Mouse (Mus musculus) central nervous system, embryonic 14 days (tissue): Measurements from ENCODE around the gene Synrg. TPM values are rescaled to one million over a fixed set of nuclear protein-coding genes. Genes with fewer than 3 reads are reported as not detected.

ENCODE experiments used
- polyA plus RNA-seq: library from polyadenylated mRNA; depleted of rRNA; stranded (reverse); fragments of >200 nt; gene quantifications from 2 replicates; pipeline ENCODE4 v1.2.3, GENCODE M21; 2012; rRNA removed

Synrg gene
- 26.2 and 28.9 TPM in 2 replicates for polyA plus RNA-seq

DNA sequence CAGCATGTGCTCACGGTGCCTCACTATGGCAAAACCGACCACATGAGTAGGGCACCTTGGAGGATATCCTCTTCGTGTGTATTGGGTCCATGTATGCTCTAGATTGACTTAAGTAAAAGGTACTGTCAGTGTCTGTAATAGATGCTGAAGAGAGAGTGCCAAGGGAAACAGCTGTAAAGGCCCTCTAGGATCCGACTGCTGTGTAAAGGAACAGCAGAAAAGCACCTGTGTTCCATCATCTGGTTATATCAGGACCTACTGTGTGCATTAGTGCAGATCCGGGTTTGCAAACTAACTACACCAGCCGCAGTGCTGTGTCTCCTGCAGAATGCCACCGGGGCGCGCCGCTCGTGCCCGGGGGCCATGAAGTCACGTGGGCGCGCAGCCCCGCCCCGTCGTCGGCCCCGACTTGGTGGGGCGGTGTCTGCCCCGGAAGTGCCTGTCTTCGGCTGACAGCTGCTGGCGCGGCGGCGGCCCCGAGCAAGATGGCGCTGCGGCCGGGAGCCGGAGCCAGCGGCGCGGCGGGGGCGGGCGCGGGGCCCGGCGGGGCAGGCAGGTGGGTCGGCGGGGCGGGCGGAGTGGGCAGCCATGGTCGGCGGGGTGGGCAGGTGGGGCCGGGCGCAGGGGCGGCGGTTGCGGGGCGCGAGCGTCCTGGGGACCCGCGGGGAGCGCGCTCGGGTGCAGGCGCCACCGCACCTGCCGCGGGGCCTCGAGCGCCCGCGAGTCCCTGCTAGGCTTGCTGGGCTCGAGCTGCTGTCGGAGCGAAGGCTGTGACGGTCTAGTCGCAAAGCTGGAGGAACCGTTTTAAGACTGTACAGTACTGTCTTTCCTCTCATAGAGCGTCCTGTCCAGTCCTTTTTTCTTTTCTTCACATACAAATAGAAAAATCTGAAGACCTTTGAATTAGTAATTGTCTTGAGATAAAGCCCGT is at the start of gene Synrg:
Synrg (plus strand) TSS at position 438 of the 931 bp plus-strand sequence.

DNA sequence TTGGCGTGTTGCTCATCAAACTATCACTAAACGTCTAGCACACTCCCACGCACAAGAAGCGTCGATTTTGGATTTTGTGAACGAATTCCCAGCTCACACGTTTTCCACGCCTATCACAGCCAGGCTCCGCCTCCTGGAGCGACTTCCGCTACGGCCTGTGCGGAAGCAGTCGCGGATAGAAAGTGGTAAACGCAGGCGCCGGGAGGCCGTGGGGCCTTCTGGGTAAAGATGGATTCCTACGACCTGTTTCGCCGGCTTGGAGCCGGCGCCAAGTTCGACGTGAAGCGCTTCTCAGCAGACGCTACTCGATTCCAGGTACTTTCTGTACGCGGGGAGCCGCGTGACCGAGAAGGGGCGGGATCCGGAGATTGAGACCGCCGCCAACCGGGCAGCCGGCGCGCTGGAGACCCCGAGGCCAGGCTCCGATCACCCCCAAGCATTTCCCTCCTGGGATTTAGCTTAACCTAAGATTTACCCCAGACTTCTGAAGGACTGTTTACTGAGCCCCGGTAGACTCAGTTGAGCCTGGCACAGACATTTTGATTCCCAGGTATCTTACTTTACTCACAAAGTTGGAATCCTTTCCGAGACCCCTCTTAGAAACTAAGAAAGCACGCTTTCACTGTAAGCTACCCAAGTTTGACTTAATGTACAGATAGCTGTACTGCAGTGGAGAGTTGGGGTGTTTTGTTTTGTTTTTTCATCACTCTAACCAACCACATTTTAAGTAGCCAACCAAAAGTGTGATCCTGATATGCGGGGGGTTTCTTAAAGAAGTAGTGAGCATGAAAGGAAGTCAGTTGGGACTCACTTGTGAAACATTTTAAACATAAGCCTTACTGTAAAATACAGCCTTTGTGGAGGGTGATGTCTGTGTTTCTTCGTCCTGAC is 22.0 kb upstream of the Synrg start, which contains the start of gene Ddx52:
Ddx52 (plus strand) TSS at position 113 of the 891 bp plus-strand sequence.

DNA sequence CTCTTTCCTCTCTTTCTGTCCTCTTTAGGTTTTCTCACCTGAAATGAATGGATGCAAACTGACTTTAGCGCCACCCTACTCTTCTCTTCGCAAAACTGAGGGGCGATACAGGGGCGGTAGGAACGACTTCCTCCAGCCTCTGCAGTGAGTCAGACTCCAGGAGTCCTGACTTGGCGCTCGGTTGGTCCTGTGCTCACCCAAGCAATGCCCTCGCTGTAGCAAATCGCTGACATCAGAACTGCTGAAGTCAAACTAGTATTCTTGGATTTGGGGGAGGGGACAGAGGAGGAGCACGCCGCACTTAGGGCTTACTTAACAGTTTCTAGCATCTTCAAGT is 104.8 kb downstream of the Synrg start, which contains the start of gene Dusp14:
Dusp14 (minus strand) TSS at position 228 of the 337 bp plus-strand sequence.

Other genes starting within 250 kb of the Synrg start
- gene Wfdc21, start 217.5 kb upstream of the Synrg start, polyA plus RNA-seq: 0.17 and 0.24 TPM in 2 replicates
- gene Heatr6, start 210.7 kb upstream of the Synrg start, polyA plus RNA-seq: 31.5 and 36.8 TPM in 2 replicates
- gene Hnf1b, start 114.4 kb upstream of the Synrg start, polyA plus RNA-seq: 0.08 and 0.14 TPM in 2 replicates
- 19.7 and 21.7 TPM in 2 replicates for gene Ddx52, start 22.4 kb upstream of the Synrg start, polyA plus RNA-seq
- gene Dusp14, start 104.8 kb downstream of the Synrg start, polyA plus RNA-seq: 14.3 and 22.0 TPM in 2 replicates
- 55.1 and 58.1 TPM in 2 replicates for gene Tada2a, start 165.2 kb downstream of the Synrg start, polyA plus RNA-seq
- gene Acaca, start 165.2 kb downstream of the Synrg start, polyA plus RNA-seq: 29.3 and 29.5 TPM in 2 replicates
- not detected in 2 replicates for gene Gm11437, start 203.0 kb downstream of the Synrg start, polyA plus RNA-seq